Mouse (Mus musculus): ENCODE measurements around the gene Enpp5. TPM values are rescaled to one million over a fixed set of nuclear protein-coding genes. Genes with fewer than 3 reads are reported as not detected.
A peak's percentile ranks its signal among the peaks of the same experiment; 100 is the strongest.

The Enpp5 gene
- polyA plus RNA-seq, 1 experiment from 2014 or later: 137 TPM

- H3K4me1 ChIP-seq (ENCODE audit: control insufficient read depth, insufficient read depth, low read depth, low read length): peaks cover 17% of the 10 kb centered on the region
- H3K27ac ChIP-seq (ENCODE audit: low read depth, low read length): no peak overlapping the region
These were observed 811 bp upstream of the Enpp5 start for GRCm38 (mm10) chr17:44077843-44078160.

GRCm38 (mm10) chr17:44083156-44083555 is 4.5 kb downstream of the Enpp5 start:
- peaks cover 49% of the 10 kb centered on the region for H3K36me3 ChIP-seq (ENCODE audit: control insufficient read depth, insufficient read depth, low read length)
- no peak overlapping the region for H3K4me3 ChIP-seq (ENCODE audit: low read length)
- H3K9ac ChIP-seq (ENCODE audit: low read depth, low read length): no peak overlapping the region
- peaks cover 17% of the 10 kb centered on the region for H3K4me1 ChIP-seq (ENCODE audit: control insufficient read depth, insufficient read depth, low read depth, low read length)
- WGBS: 91% methylated on average over 4 of the region's 4 CpGs
- H3K27me3 ChIP-seq (replicated peaks; ENCODE audit: control insufficient read depth, insufficient read depth, low read length): no peaks in the 10 kb centered on the region
- ATAC-seq: no peak
- H3K4me2 ChIP-seq (ENCODE audit: low read length): no peak overlapping the region
- H3K9me3 ChIP-seq (ENCODE audit: control insufficient read depth, low read length): no peaks in the 10 kb centered on the region
- H3K27ac ChIP-seq (ENCODE audit: low read depth, low read length): no peak overlapping the region

More at GRCm38 (mm10) chr17:44077843-44078160, 811 bp upstream of the Enpp5 start:
- 69% methylated on average over 2 of the region's 2 CpGs for WGBS
- Histone ChIP-seq H3K9ac (ENCODE audit: low read depth, low read length) (no peak overlapping the region), H3K4me2 (ENCODE audit: low read length) (no peak overlapping the region; the same call in 1 of the 2 replicates), H3K36me3 (ENCODE audit: control insufficient read depth, insufficient read depth, low read length) (peaks cover 18% of the 10 kb centered on the region), H3K27me3 (replicated peaks; ENCODE audit: control insufficient read depth, insufficient read depth, low read length) (no peaks in the 10 kb centered on the region), H3K9me3 (ENCODE audit: control insufficient read depth, low read length) (no peaks in the 10 kb centered on the region), H3K4me3 (ENCODE audit: low read length) (no peak overlapping the region)
- no peak for ATAC-seq

DNA sequence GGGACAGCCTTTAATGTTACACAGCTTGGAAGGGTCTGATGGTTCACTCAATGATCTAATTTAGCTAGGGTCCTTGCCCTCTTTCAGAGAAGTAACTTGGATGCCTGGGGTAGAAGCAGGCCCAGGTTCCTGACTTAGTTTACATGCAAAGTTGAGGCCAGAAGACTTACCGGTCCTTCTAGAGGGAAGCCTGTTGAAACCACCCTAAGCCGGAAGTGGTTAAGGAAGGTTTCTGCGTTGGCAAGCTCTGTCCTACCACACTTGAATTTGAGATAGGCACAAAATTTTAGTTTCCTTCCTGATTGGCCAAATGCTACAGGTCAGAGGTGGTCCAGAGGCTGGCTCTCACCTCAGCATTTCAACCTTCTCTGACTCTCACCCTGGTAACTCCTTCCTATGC is 9.6 kb downstream of the Enpp5 start:
- Histone ChIP-seq H3K4me1 (ENCODE audit: control insufficient read depth, insufficient read depth, low read depth, low read length) (no peaks in the 10 kb centered on the region), H3K4me2 (ENCODE audit: low read length) (no peak overlapping the region), H3K36me3 (ENCODE audit: control insufficient read depth, insufficient read depth, low read length) (peaks cover 29% of the 10 kb centered on the region), H3K4me3 (ENCODE audit: low read length) (no peak overlapping the region), H3K27ac (ENCODE audit: low read depth, low read length) (no peak overlapping the region), H3K27me3 (replicated peaks; ENCODE audit: control insufficient read depth, insufficient read depth, low read length) (no peaks in the 10 kb centered on the region), H3K9me3 (ENCODE audit: control insufficient read depth, low read length) (no peaks in the 10 kb centered on the region), H3K9ac (ENCODE audit: low read depth, low read length) (no peak overlapping the region)
- ATAC-seq: no peak
- WGBS: 89% methylated on average over 3 of the region's 3 CpGs

DNA sequence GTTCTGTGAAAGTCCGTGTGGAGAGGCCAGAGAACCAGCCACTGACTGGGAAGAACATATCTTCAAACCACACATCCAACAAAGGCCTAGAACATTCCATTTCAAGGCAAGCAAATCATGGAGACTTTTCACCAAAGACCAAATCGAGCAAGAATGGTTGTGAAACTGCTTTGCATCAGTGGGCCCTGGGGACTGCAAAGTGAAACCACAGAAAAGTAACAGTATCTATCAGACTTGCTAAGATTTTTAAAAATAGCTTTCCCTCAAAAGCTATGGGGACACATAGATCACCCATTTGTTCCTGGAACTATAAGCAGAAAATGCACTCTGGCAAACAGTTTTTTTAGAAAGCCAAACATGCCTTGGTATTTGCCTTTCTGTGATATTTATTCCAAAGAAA is 12.3 kb downstream of the Enpp5 start:
- Histone ChIP-seq H3K27me3 (replicated peaks; ENCODE audit: control insufficient read depth, insufficient read depth, low read length) (no peaks in the 10 kb centered on the region), H3K36me3 (ENCODE audit: control insufficient read depth, insufficient read depth, low read length) (peaks cover 6% of the 10 kb centered on the region; the same call in 1 of the 2 replicates), H3K9me3 (ENCODE audit: control insufficient read depth, low read length) (no peaks in the 10 kb centered on the region), H3K9ac (ENCODE audit: low read depth, low read length) (no peak overlapping the region), H3K4me1 (ENCODE audit: control insufficient read depth, insufficient read depth, low read depth, low read length) (no peaks in the 10 kb centered on the region), H3K4me3 (ENCODE audit: low read length) (no peak overlapping the region), H3K4me2 (ENCODE audit: low read length) (no peak overlapping the region), H3K27ac (ENCODE audit: low read depth, low read length) (no peak overlapping the region)
- no peak for ATAC-seq
- WGBS: 71% methylated on average over 2 of the region's 2 CpGs

GRCm38 (mm10) chr17:44091512-44091911 is 12.9 kb downstream of the Enpp5 start:
- Histone ChIP-seq H3K4me2 (ENCODE audit: low read length) (no peak overlapping the region), H3K9me3 (ENCODE audit: control insufficient read depth, low read length) (no peaks in the 10 kb centered on the region), H3K36me3 (ENCODE audit: control insufficient read depth, insufficient read depth, low read length) (peaks cover 6% of the 10 kb centered on the region; the same call in 1 of the 2 replicates), H3K27me3 (replicated peaks; ENCODE audit: control insufficient read depth, insufficient read depth, low read length) (no peaks in the 10 kb centered on the region), H3K9ac (ENCODE audit: low read depth, low read length) (no peak overlapping the region), H3K4me3 (ENCODE audit: low read length) (no peak overlapping the region), H3K4me1 (ENCODE audit: control insufficient read depth, insufficient read depth, low read depth, low read length) (no peaks in the 10 kb centered on the region), H3K27ac (ENCODE audit: low read depth, low read length) (no peak overlapping the region)
- ATAC-seq: no peak
- 56% methylated on average over 2 of the region's 2 CpGs for WGBS

GRCm38 (mm10) chr17:44100486-44100885 is 21.9 kb downstream of the Enpp5 start:
- Histone ChIP-seq H3K4me1 (ENCODE audit: control insufficient read depth, insufficient read depth, low read depth, low read length) (peaks cover 4% of the 10 kb centered on the region), H3K9ac (ENCODE audit: low read depth, low read length) (no peak overlapping the region), H3K27me3 (replicated peaks; ENCODE audit: control insufficient read depth, insufficient read depth, low read length) (no peaks in the 10 kb centered on the region; the same call in 1 of the 2 replicates), H3K9me3 (ENCODE audit: control insufficient read depth, low read length) (no peaks in the 10 kb centered on the region), H3K4me2 (ENCODE audit: low read length) (no peak overlapping the region), H3K27ac (ENCODE audit: low read depth, low read length) (no peak overlapping the region), H3K36me3 (ENCODE audit: control insufficient read depth, insufficient read depth, low read length) (no peaks in the 10 kb centered on the region), H3K4me3 (ENCODE audit: low read length) (no peak overlapping the region)
- 86% methylated on average over 4 of the region's 4 CpGs for WGBS
- no peak for ATAC-seq

- no peak overlapping the region for H3K27ac ChIP-seq (ENCODE audit: low read depth, low read length)
- no peaks in the 10 kb centered on the region for H3K36me3 ChIP-seq (ENCODE audit: control insufficient read depth, insufficient read depth, low read length)
- no peaks in the 10 kb centered on the region for H3K9me3 ChIP-seq (ENCODE audit: control insufficient read depth, low read length)
- H3K4me1 ChIP-seq (ENCODE audit: control insufficient read depth, insufficient read depth, low read depth, low read length): peaks cover 4% of the 10 kb centered on the region
- ATAC-seq: no peak
- no peak overlapping the region for H3K4me3 ChIP-seq (ENCODE audit: low read length)
- H3K4me2 ChIP-seq (ENCODE audit: low read length): no peak overlapping the region
- H3K27me3 ChIP-seq (replicated peaks; ENCODE audit: control insufficient read depth, insufficient read depth, low read length): no peaks in the 10 kb centered on the region; the same call in 1 of the 2 replicates
- H3K9ac ChIP-seq (ENCODE audit: low read depth, low read length): no peak overlapping the region
- WGBS: 84% methylated on average over 9 of the region's 9 CpGs
These were observed 22.3 kb downstream of the Enpp5 start for GRCm38 (mm10) chr17:44100906-44101305.

- Histone ChIP-seq H3K4me1 (ENCODE audit: control insufficient read depth, insufficient read depth, low read depth, low read length) (peaks cover 4% of the 10 kb centered on the region), H3K27me3 (replicated peaks; ENCODE audit: control insufficient read depth, insufficient read depth, low read length) (no peaks in the 10 kb centered on the region; the same call in 1 of the 2 replicates), H3K27ac (ENCODE audit: low read depth, low read length) (no peak overlapping the region), H3K4me2 (ENCODE audit: low read length) (no peak overlapping the region), H3K9me3 (ENCODE audit: control insufficient read depth, low read length) (no peaks in the 10 kb centered on the region), H3K4me3 (ENCODE audit: low read length) (no peak overlapping the region), H3K9ac (ENCODE audit: low read depth, low read length) (no peak overlapping the region), H3K36me3 (ENCODE audit: control insufficient read depth, insufficient read depth, low read length) (no peaks in the 10 kb centered on the region)
- ATAC-seq: no peak
- 91% methylated on average over 10 of the region's 10 CpGs for WGBS
These were observed 23.3 kb downstream of the Enpp5 start for GRCm38 (mm10) chr17:44101961-44102360.

DNA sequence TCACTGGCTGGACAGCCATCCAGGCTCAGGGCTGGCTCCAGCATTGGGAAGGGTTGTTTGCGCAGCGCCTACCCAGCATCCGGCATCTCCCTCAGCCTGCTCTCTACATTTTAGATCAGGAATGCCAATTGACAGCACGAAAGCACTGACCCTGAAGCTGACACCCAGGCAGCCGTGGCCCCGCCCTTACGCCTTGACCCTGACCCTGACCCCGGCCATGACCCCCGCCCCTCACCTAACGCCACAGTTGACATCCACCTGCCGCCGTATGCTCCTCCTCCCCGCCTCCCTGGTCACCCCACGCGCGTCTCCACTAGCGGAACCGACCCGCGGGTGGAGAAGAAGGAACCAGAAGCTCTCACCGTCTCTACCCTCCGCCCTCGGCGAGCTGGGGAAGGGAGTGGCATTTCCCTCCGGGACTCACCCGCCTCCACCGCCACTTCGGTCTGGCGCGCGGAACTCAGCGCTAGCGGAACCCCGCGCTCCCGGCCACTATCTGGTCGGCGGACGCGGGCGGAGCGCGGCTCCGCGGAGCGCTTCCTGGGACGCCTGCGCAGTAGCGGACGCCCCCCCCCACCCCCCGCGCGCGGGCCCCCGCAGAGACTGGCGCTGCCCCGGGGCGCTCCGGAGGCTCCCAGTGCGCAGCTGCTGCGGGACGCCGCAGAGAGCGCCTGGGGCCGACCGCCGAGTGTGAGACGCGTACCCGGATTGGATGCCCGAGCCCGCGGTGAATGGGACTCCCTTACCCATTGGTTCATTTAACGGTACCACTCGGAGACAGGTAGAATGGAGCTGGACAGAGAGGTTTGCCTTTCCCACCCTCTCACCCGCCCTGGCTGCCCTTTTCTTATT is 26.9 kb downstream of the Enpp5 start, which contains the start of gene Enpp4:
Enpp4 (minus strand) TSS at position 523 of the 852 bp plus-strand sequence.
- Histone ChIP-seq H3K36me3 (ENCODE audit: control insufficient read depth, insufficient read depth, low read length) (no peaks in the 10 kb centered on the region), H3K27ac (ENCODE audit: low read depth, low read length) (peak within 1 kb of the TSS; percentile 59)
- under 1% methylated on average over 66 of the region's 76 CpGs for WGBS

More for the DNA sequence above, 26.9 kb downstream of the Enpp5 start, which contains the start of gene Enpp4:
- H3K9ac ChIP-seq (ENCODE audit: low read depth, low read length): peak within 1 kb of the TSS; percentile 80
- peak; percentile 100 for ATAC-seq
- H3K9me3 ChIP-seq (ENCODE audit: control insufficient read depth, low read length): no peaks in the 10 kb centered on the region
- peaks cover 4% of the 10 kb centered on the region for H3K4me1 ChIP-seq (ENCODE audit: control insufficient read depth, insufficient read depth, low read depth, low read length)
- no peaks in the 10 kb centered on the region; the same call in 1 of the 2 replicates for H3K27me3 ChIP-seq (replicated peaks; ENCODE audit: control insufficient read depth, insufficient read depth, low read length)
- peak within 1 kb of the TSS; percentile 95 for H3K4me2 ChIP-seq (ENCODE audit: low read length)
- H3K4me3 ChIP-seq (ENCODE audit: low read length): peak within 1 kb of the TSS; percentile 80

Measured in hindbrain, embryonic 16.5 days (tissue).